Mouse (Mus musculus) E14TG2a.4 (cell line): Measurements from ENCODE around the gene Ccsap.

Experiments used
- CTCF ChIP-seq: conservative IDR thresholded peaks from 2 replicates; pipeline ENCODE4 v1.5.1; 2014; ENCODE audit warnings: low read length
- POU5F1 ChIP-seq: IDR thresholded peaks from 2 replicates; pipeline ENCODE4 v1.6.1; 2014; ENCODE audit warnings: low read length, borderline replicate concordance

DNA sequence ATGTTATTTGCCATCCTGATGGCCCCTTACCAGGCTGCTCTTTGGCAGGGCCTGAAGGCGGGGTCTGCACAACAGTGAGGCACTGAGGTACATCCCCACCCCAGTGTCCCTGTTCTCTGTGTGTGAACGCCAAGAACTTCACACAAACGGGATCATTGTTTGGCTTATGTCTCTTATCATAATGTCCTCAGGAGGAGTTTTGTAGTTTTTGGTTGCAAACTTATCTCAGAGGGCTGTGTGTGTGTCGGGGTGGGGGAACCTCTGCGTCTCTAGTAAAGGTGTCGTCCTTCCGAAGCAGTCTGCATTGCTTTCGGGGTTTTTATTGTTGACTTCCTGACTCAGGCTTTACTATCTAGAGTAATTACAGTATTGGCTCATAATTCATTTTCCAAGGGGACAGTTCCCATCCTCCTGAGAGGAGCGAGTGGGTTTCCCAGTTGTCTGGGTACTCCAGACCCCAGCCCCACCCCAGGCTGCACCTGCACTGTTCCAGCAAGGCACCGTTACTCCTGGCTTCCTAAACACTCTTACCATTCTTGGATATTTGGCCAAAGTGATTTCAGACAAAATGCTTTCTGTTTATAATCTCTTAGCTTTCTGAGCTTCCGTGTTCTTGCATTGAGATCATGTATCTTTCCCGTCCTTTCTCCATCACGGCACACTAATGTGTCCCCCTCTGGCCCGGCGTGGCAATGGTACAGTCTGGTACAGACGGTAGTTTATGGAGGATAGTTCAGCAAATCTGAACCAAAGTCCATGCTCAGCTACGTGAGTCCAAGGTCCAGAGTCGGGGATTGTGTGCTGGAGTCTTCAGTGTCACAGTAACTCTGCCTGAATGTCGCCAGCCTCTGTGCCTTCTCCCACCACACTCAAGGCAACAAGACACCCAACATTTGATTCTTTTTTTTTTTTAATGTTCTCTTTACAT lies 40.1 kb downstream of the Ccsap start:
- TF ChIP-seq CTCF (no peak), POU5F1 (no peak)
